11 mouse cellular contexts compared by ENCODE assay signal in genomic region chr1:33531097-33531856, GRCm38 (mm10).
DNase-seq lines count a peak whose midpoint lies in the region; ATAC-seq lines count a peak whose summit lies in the region.
"Had no signal": no experiment of that assay in that cellular context is flagged by ENCODE, and none has a peak within 500 bp of the region (broad histone marks: within the 10 kb centered on the region; RNA-seq: fewer than 3 reads in every experiment).

No protein-coding gene starts in this region.

- H3K4me3 ChIP-seq in forebrain, embryonic 11.5 days (ENCODE audit: low read depth, low read length) = no peak overlapping the region
- H3K4me3 ChIP-seq in forebrain, embryonic 10.5 days = no peak overlapping the region
- H3K4me3 ChIP-seq in forebrain, embryonic 15.5 days = no peak overlapping the region
- no peak overlapping the region for H3K4me3 ChIP-seq in neural tube, embryonic 12.5 days
- no peak overlapping the region for H3K4me3 ChIP-seq in kidney, embryonic 14.5 days (ENCODE audit: low read length)

- no peak overlapping the region for H3K27ac ChIP-seq in forebrain, embryonic 11.5 days (ENCODE audit: low read depth, low read length)
- no peak overlapping the region for H3K27ac ChIP-seq in forebrain, embryonic 10.5 days
- H3K27ac ChIP-seq in forebrain, embryonic 15.5 days (replicated peaks) = 0 out of 2 replicates have a peak overlapping the region, but pooled peaks have one; percentile 31
- no peak overlapping the region for H3K27ac ChIP-seq in neural tube, embryonic 12.5 days
- no peak overlapping the region for H3K27ac ChIP-seq in kidney, embryonic 14.5 days (ENCODE audit: low read depth, low read length)

- peak; percentile 49; the same call in 1 of the 2 replicates for ATAC-seq in forebrain, embryonic 11.5 days (replicated peaks; ENCODE audit: low FRiP score)
- peak; percentile 69 for ATAC-seq in forebrain, embryonic 15.5 days (replicated peaks)
- peak; percentile 83 for ATAC-seq in neural tube, embryonic 12.5 days (ENCODE audit: low FRiP score, low read depth)
- no peak for ATAC-seq in kidney, embryonic 14.5 days (ENCODE audit: low FRiP score, low TSS enrichment)
- ATAC-seq: intestine, embryonic 16.5 days had no signal

- H3K4me1 ChIP-seq in forebrain, embryonic 11.5 days (replicated peaks; ENCODE audit: control insufficient read depth, insufficient read depth, low read length) = no peaks in the 10 kb centered on the region
- H3K4me1 ChIP-seq in forebrain, embryonic 10.5 days = peaks cover 16% of the 10 kb centered on the region; the same call in 1 of the 2 replicates
- peaks cover 16% of the 10 kb centered on the region for H3K4me1 ChIP-seq in forebrain, embryonic 15.5 days
- H3K4me1 ChIP-seq in neural tube, embryonic 12.5 days = peaks cover 10% of the 10 kb centered on the region
- H3K4me1 ChIP-seq in kidney, embryonic 14.5 days (ENCODE audit: control insufficient read depth, insufficient read depth, low read length) = no peaks in the 10 kb centered on the region

- no peaks in the 10 kb centered on the region for H3K36me3 ChIP-seq in forebrain, embryonic 11.5 days (ENCODE audit: control insufficient read depth, insufficient read depth, low read length)
- H3K36me3 ChIP-seq in forebrain, embryonic 10.5 days (replicated peaks) = no peaks in the 10 kb centered on the region
- no peaks in the 10 kb centered on the region for H3K36me3 ChIP-seq in forebrain, embryonic 15.5 days
- H3K36me3 ChIP-seq in neural tube, embryonic 12.5 days = no peaks in the 10 kb centered on the region
- H3K36me3 ChIP-seq in kidney, embryonic 14.5 days (ENCODE audit: control insufficient read depth, insufficient read depth, low read length) = no peaks in the 10 kb centered on the region

- H3K27me3 ChIP-seq in forebrain, embryonic 11.5 days (ENCODE audit: control insufficient read depth, insufficient read depth, low read length) = no peaks in the 10 kb centered on the region
- no peaks in the 10 kb centered on the region for H3K27me3 ChIP-seq in forebrain, embryonic 10.5 days (ENCODE audit: poor library complexity, severe bottlenecking)
- H3K27me3 ChIP-seq in forebrain, embryonic 15.5 days = no peaks in the 10 kb centered on the region
- H3K27me3 ChIP-seq in neural tube, embryonic 12.5 days (replicated peaks) = no peaks in the 10 kb centered on the region
- H3K27me3 ChIP-seq in kidney, embryonic 14.5 days (ENCODE audit: control insufficient read depth, insufficient read depth, low read length) = no peaks in the 10 kb centered on the region

- H3K4me2 ChIP-seq in forebrain, embryonic 11.5 days (ENCODE audit: low read depth, low read length, severe bottlenecking) = no peak overlapping the region
- no peak overlapping the region for H3K4me2 ChIP-seq in forebrain, embryonic 15.5 days (replicated peaks)
- H3K4me2 ChIP-seq in neural tube, embryonic 12.5 days (replicated peaks) = no peak overlapping the region
- no peak overlapping the region for H3K4me2 ChIP-seq in kidney, embryonic 14.5 days (replicated peaks; ENCODE audit: low read depth, low read length)

- no peak overlapping the region for H3K9ac ChIP-seq in forebrain, embryonic 11.5 days (ENCODE audit: low read length)
- H3K9ac ChIP-seq in forebrain, embryonic 15.5 days (replicated peaks) = no peak overlapping the region
- no peak overlapping the region for H3K9ac ChIP-seq in neural tube, embryonic 12.5 days
- H3K9ac ChIP-seq in kidney, embryonic 14.5 days (ENCODE audit: low read depth, low read length) = no peak overlapping the region

- no peaks in the 10 kb centered on the region for H3K9me3 ChIP-seq in forebrain, embryonic 11.5 days (ENCODE audit: control insufficient read depth, low read length)
- no peaks in the 10 kb centered on the region for H3K9me3 ChIP-seq in forebrain, embryonic 10.5 days
- no peaks in the 10 kb centered on the region for H3K9me3 ChIP-seq in forebrain, embryonic 15.5 days
- H3K9me3 ChIP-seq in neural tube, embryonic 12.5 days = no peaks in the 10 kb centered on the region
- no peaks in the 10 kb centered on the region for H3K9me3 ChIP-seq in kidney, embryonic 14.5 days (ENCODE audit: control insufficient read depth, low read length)

- WGBS in forebrain, embryonic 11.5 days = 84% methylated on average over 5 of the region's 5 CpGs
- WGBS in forebrain, embryonic 10.5 days = 90% methylated on average over 5 of the region's 5 CpGs
- WGBS in forebrain, embryonic 15.5 days = 57% methylated on average over 5 of the region's 5 CpGs
- 61% methylated on average over 5 of the region's 5 CpGs for WGBS in neural tube, embryonic 12.5 days
- WGBS in kidney, embryonic 14.5 days = 85% methylated on average over 5 of the region's 5 CpGs

- no peak for DNase-seq in forebrain, embryonic 11.5 days (ENCODE audit: low spot score)
- no peak for DNase-seq in forebrain, embryonic 10.5 days (ENCODE audit: extremely low spot score, low spot score)
- DNase-seq in liver = peak; percentile 16
- no peak for DNase-seq in lung, postnatal 14 days
- no peak for DNase-seq in heart, postnatal 4 days
- DNase-seq: cerebellum, postnatal 10 days; retina, postnatal 1 day had no signal
